Mouse (Mus musculus): Measurements from ENCODE around the gene Mall. TPM values are rescaled to one million over a fixed set of nuclear protein-coding genes. Genes with fewer than 3 reads are reported as not detected.

The Mall gene
- polyA plus RNA-seq, 1 experiment = not detected

- Histone ChIP-seq H3K36me3 (ENCODE audit: control insufficient read depth, insufficient read depth) (no peaks in the 10 kb centered on the region), H3K4me3 (no peak overlapping the region), H3K79me2 (ENCODE audit: control insufficient read depth, insufficient read depth) (no peaks in the 10 kb centered on the region), H3K27me3 (ENCODE audit: control insufficient read depth, insufficient read depth, insufficient read length) (peaks cover 47% of the 10 kb centered on the region), H3K4me2 (ENCODE audit: low read depth) (no peak overlapping the region), H3ac (ENCODE audit: control insufficient read depth, insufficient read length) (no peak overlapping the region)
- no peak for TF ChIP-seq POLR2A (IDR thresholded peaks at IDR 0.05; ENCODE audit: insufficient read length, low read depth)
Observed at GRCm38 (mm10) chr2:127655419-127655818, 74.3 kb downstream of the Mall start.

GRCm38 (mm10) chr2:127654786-127655185 lies 74.9 kb downstream of the Mall start:
- Histone ChIP-seq H3K4me2 (ENCODE audit: low read depth) (no peak overlapping the region), H3K27me3 (ENCODE audit: control insufficient read depth, insufficient read depth, insufficient read length) (peaks cover 44% of the 10 kb centered on the region)

More at GRCm38 (mm10) chr2:127654786-127655185, 74.9 kb downstream of the Mall start:
- no peaks in the 10 kb centered on the region for H3K79me2 ChIP-seq (ENCODE audit: control insufficient read depth, insufficient read depth)
- no peak overlapping the region for H3K4me3 ChIP-seq
- H3K36me3 ChIP-seq (ENCODE audit: control insufficient read depth, insufficient read depth) = no peaks in the 10 kb centered on the region
- TF ChIP-seq CEBPB (IDR thresholded peaks at IDR 0.05; ENCODE audit: insufficient read depth, poor library complexity, severe bottlenecking) (no peak), POLR2AphosphoS2 (IDR thresholded peaks at IDR 0.05; ENCODE audit: insufficient read length, low read depth) (no peak), REST (IDR thresholded peaks at IDR 0.05; ENCODE audit: insufficient read depth, insufficient read length) (no peak), MYOD1 (IDR thresholded peaks at IDR 0.05; ENCODE audit: control insufficient read depth in 1 of 3, insufficient read length in 2 of 3, low read depth in 2 of 3) (no peak), SRF (IDR thresholded peaks at IDR 0.05; ENCODE audit: control insufficient read depth, insufficient read length, low read depth) (no peak), USF1 (IDR thresholded peaks at IDR 0.05; ENCODE audit: low read depth) (no peak), TCF12 (IDR thresholded peaks at IDR 0.05; ENCODE audit: insufficient read depth, poor library complexity, severe bottlenecking) (no peak), E2F4 (IDR thresholded peaks at IDR 0.05; ENCODE audit: insufficient read depth) (no peak), MYOG (IDR thresholded peaks at IDR 0.05; ENCODE audit: control insufficient read depth in 1 of 3, insufficient read depth in 1 of 3, insufficient read length in 2 of 3, low read depth in 2 of 3) (no peak), TCF3 (IDR thresholded peaks at IDR 0.05; ENCODE audit: insufficient read length, low read depth) (no peak), MAX (IDR thresholded peaks at IDR 0.05; ENCODE audit: low read depth) (no peak)
- no peak overlapping the region for H3ac ChIP-seq (ENCODE audit: control insufficient read depth, insufficient read length)

Other genes starting within 250 kb of the Mall start
- 0.28 TPM for gene Kcnip3, start 207.8 kb downstream of the Mall start, polyA plus RNA-seq (2012; fragmentation: generic; extraction: Trizol)
- not detected for gene Prom2, start 188.5 kb downstream of the Mall start, polyA plus RNA-seq (2012; fragmentation: generic; extraction: Trizol)
- 1.4 TPM for gene Zfp661, start 142.8 kb downstream of the Mall start, polyA plus RNA-seq (2012; fragmentation: generic; extraction: Trizol)
- 72.0 TPM for gene Mrps5, start 142.7 kb downstream of the Mall start, polyA plus RNA-seq (2012; fragmentation: generic; extraction: Trizol)
- gene Mal, start 73.2 kb downstream of the Mall start, polyA plus RNA-seq (2012; fragmentation: generic; extraction: Trizol) = 0.05 TPM
- gene Nphp1, start 59.0 kb upstream of the Mall start, polyA plus RNA-seq (2012; fragmentation: generic; extraction: Trizol) = 17.5 TPM
- gene Mtln, start 62.6 kb upstream of the Mall start, polyA plus RNA-seq (2012; fragmentation: generic; extraction: Trizol) = 67.6 TPM
- 4.3 TPM for gene Bub1, start 101.9 kb upstream of the Mall start, polyA plus RNA-seq (2012; fragmentation: generic; extraction: Trizol)
- gene Acoxl, start 108.9 kb upstream of the Mall start, polyA plus RNA-seq (2012; fragmentation: generic; extraction: Trizol) = 0.01 TPM